Mouse (Mus musculus) MEL (cell line): Measurements from ENCODE around the gene Olfr1396. TPM values are rescaled to one million over a fixed set of nuclear protein-coding genes. Genes with fewer than 3 reads are reported as not detected.

Source experiments
- DNase-seq: peaks from one replicate; pipeline ENCODE4 v3.0.0; 2011; ENCODE audit warnings: low read depth, low spot score
- H3K27ac ChIP-seq: 2 replicates; pipeline ENCODE4 v1.5.1; 2012; ENCODE audit warnings: low read depth, mild to moderate bottlenecking, control low read depth, low read length, moderate library complexity; ENCODE audit not compliant: control insufficient read depth
- H3K27me3 ChIP-seq, 2 experiments: fragments of 150-350 bp in 1 of 2; sonication (generic) in 1 of 2; 2 replicates each; pipeline ENCODE4 v1.6.1; 2012; ENCODE audit warnings: low read length in 2 of 2, mild to moderate bottlenecking in 2 of 2, improper control_type of control experiment in 1 of 2, moderate library complexity in 1 of 2; ENCODE audit not compliant: insufficient read depth in 2 of 2, control insufficient read depth in 1 of 2
- H3K36me3 ChIP-seq, 2 experiments: 2 replicates each; pipeline ENCODE4 v1.6.1; 2012 to 2014; ENCODE audit warnings: low read length in 2 of 2, improper control_type of control experiment in 1 of 2, inconsistent platforms in 1 of 2, mild to moderate bottlenecking in 1 of 2; ENCODE audit not compliant: insufficient read depth in 2 of 2, control insufficient read depth in 1 of 2
- H3K4me1 ChIP-seq, 2 experiments: fragments of 150-350 bp in 1 of 2; sonication (generic) in 1 of 2; 2 replicates each; pipeline ENCODE4 v1.6.1; 2012; ENCODE audit warnings: low read length in 2 of 2, improper control_type of control experiment in 1 of 2, mild to moderate bottlenecking in 1 of 2; ENCODE audit not compliant: insufficient read depth in 2 of 2, control insufficient read depth in 1 of 2
- H3K4me3 ChIP-seq, 2 experiments: fragments of 150-350 bp in 1 of 2; sonication (generic) in 1 of 2; 2 replicates each; pipeline ENCODE4 v1.5.1; 2012; ENCODE audit warnings: low read depth in 2 of 2, low read length in 2 of 2, mild to moderate bottlenecking in 2 of 2, moderate library complexity in 2 of 2, control low read depth in 1 of 2, improper control_type of control experiment in 1 of 2; ENCODE audit not compliant: control insufficient read depth in 1 of 2, insufficient read depth in 1 of 2
- H3K79me2 ChIP-seq: 2 replicates; pipeline ENCODE4 v1.6.1; 2012; ENCODE audit warnings: mild to moderate bottlenecking, low read length, moderate library complexity; ENCODE audit not compliant: control insufficient read depth, poor library complexity, insufficient read depth
- H3K9ac ChIP-seq: 2 replicates; pipeline ENCODE4 v1.6.1; 2012; ENCODE audit warnings: low read depth, mild to moderate bottlenecking, control low read depth, low read length, moderate library complexity; ENCODE audit not compliant: control insufficient read depth, poor library complexity, severe bottlenecking
- H3K9me3 ChIP-seq: fragments of 150-350 bp; sonication (generic); replicated peaks from 2 replicates; pipeline ENCODE4 v1.6.1; 2012; ENCODE audit warnings: mild to moderate bottlenecking, low read length, improper control_type of control experiment, moderate library complexity; ENCODE audit not compliant: insufficient read depth
- BHLHE40 ChIP-seq: IDR thresholded peaks from 2 replicates; pipeline ENCODE4 v1.6.1; 2012; ENCODE audit warnings: low read depth, mild to moderate bottlenecking, inconsistent platforms, low read length, improper control_type of control experiment, borderline replicate concordance
- CHD1 ChIP-seq: IDR thresholded peaks from 2 replicates; pipeline ENCODE4 v1.6.1; 2012; ENCODE audit warnings: low read depth, mild to moderate bottlenecking, inconsistent platforms, low read length, improper control_type of control experiment
- CHD2 ChIP-seq: IDR thresholded peaks from 2 replicates; pipeline ENCODE4 v1.6.1; 2011; ENCODE audit warnings: low read length, improper control_type of control experiment
- CTCF ChIP-seq, 3 experiments: IDR thresholded peaks in 2 of 3; conservative IDR thresholded peaks in 1 of 3; 2 replicates each; pipeline ENCODE4 v1.5.1; 2011 to 2012; ENCODE audit warnings: low read length in 3 of 3, low read depth in 2 of 3, mild to moderate bottlenecking in 2 of 3, improper control_type of control experiment in 1 of 3, inconsistent platforms in 1 of 3, mixed read lengths in 1 of 3, moderate library complexity in 1 of 3; ENCODE audit not compliant: control insufficient read depth in 1 of 3, insufficient read depth in 1 of 3, poor library complexity in 1 of 3, severe bottlenecking in 1 of 3
- E2F4 ChIP-seq: IDR thresholded peaks from 2 replicates; pipeline ENCODE4 v1.6.1; 2011; ENCODE audit warnings: low read depth, low read length, improper control_type of control experiment, borderline replicate concordance
- ELF1 ChIP-seq: IDR thresholded peaks from 2 replicates; pipeline ENCODE4 v1.6.1; 2014; ENCODE audit warnings: low read depth, mild to moderate bottlenecking, inconsistent platforms, low read length, improper control_type of control experiment, moderate library complexity
- EP300 ChIP-seq, 2 experiments: IDR thresholded peaks; 2 replicates each; pipeline ENCODE4 v1.6.1; 2011; ENCODE audit warnings: improper control_type of control experiment in 2 of 2, low read length in 2 of 2, low read depth in 1 of 2, mild to moderate bottlenecking in 1 of 2
- GABPA ChIP-seq: IDR thresholded peaks from 2 replicates; pipeline ENCODE4 v1.6.1; 2012; ENCODE audit warnings: low read depth, mild to moderate bottlenecking, inconsistent platforms, low read length, improper control_type of control experiment, moderate library complexity
- HCFC1 ChIP-seq: IDR thresholded peaks from 2 replicates; pipeline ENCODE4 v1.6.1; 2012; ENCODE audit warnings: low read depth, mild to moderate bottlenecking, inconsistent platforms, low read length, improper control_type of control experiment, moderate library complexity
- JUND ChIP-seq: IDR thresholded peaks from 2 replicates; pipeline ENCODE4 v1.6.1; 2011; ENCODE audit warnings: low read depth, mild to moderate bottlenecking, improper control_type of control experiment, low read length
- KAT2A ChIP-seq: conservative IDR thresholded peaks from 2 replicates; pipeline ENCODE4 v1.6.1; 2012; ENCODE audit warnings: low read depth, low read length, improper control_type of control experiment, inconsistent platforms
- MAFK ChIP-seq: IDR thresholded peaks from 2 replicates; pipeline ENCODE4 v1.6.1; 2011; ENCODE audit warnings: low read depth, mild to moderate bottlenecking, low read length, improper control_type of control experiment, borderline replicate concordance
- MAX ChIP-seq: IDR thresholded peaks from 2 replicates; pipeline ENCODE4 v1.6.1; 2011; ENCODE audit warnings: low read length, improper control_type of control experiment
- MAZ ChIP-seq: IDR thresholded peaks from 2 replicates; pipeline ENCODE4 v1.6.1; 2012; ENCODE audit warnings: low read depth, mild to moderate bottlenecking, inconsistent platforms, low read length, improper control_type of control experiment
- MEF2A ChIP-seq: IDR thresholded peaks from 2 replicates; pipeline ENCODE4 v1.6.1; 2014; ENCODE audit warnings: low read depth, mild to moderate bottlenecking, inconsistent platforms, low read length, improper control_type of control experiment; ENCODE audit not compliant: poor library complexity, insufficient replicate concordance, severe bottlenecking; ENCODE audit errors: extremely low read depth
- MXI1 ChIP-seq: IDR thresholded peaks from 2 replicates; pipeline ENCODE4 v1.6.1; 2011; ENCODE audit warnings: mild to moderate bottlenecking, low read depth, low read length, improper control_type of control experiment
- MYB ChIP-seq: IDR thresholded peaks from 2 replicates; pipeline ENCODE4 v1.6.1; 2011; ENCODE audit warnings: mild to moderate bottlenecking, low read depth, low read length, improper control_type of control experiment
- MYC ChIP-seq: IDR thresholded peaks from 2 replicates; pipeline ENCODE4 v1.6.1; 2011; ENCODE audit warnings: low read depth, mild to moderate bottlenecking, low read length, improper control_type of control experiment, moderate library complexity
- NELFE ChIP-seq: IDR thresholded peaks from 2 replicates; pipeline ENCODE4 v1.6.1; 2011; ENCODE audit warnings: low read depth, low read length, improper control_type of control experiment
- NRF1 ChIP-seq: IDR thresholded peaks from 2 replicates; pipeline ENCODE4 v1.6.1; 2014; ENCODE audit warnings: low read depth, mild to moderate bottlenecking, inconsistent platforms, low read length, improper control_type of control experiment, moderate library complexity; ENCODE audit not compliant: poor library complexity, insufficient read depth, severe bottlenecking
- POLR2AphosphoS5 ChIP-seq: IDR thresholded peaks from 2 replicates; pipeline ENCODE4 v1.6.1; 2012; ENCODE audit warnings: low read depth, borderline replicate concordance, mild to moderate bottlenecking, inconsistent platforms, low read length, moderate library complexity, mixed read lengths
- RAD21 ChIP-seq: IDR thresholded peaks from 2 replicates; pipeline ENCODE4 v1.6.1; 2011; ENCODE audit warnings: mild to moderate bottlenecking, low read depth, low read length, improper control_type of control experiment
- SIN3A ChIP-seq: IDR thresholded peaks from 2 replicates; pipeline ENCODE4 v1.6.1; 2012; ENCODE audit warnings: low read length, improper control_type of control experiment, inconsistent platforms
- SMC3 ChIP-seq: IDR thresholded peaks from 2 replicates; pipeline ENCODE4 v1.6.1; 2011; ENCODE audit warnings: low read depth, low read length, improper control_type of control experiment
- TAL1 ChIP-seq: IDR thresholded peaks from 2 replicates; pipeline ENCODE4 v1.6.1; 2012; ENCODE audit warnings: mild to moderate bottlenecking, inconsistent platforms, low read length, moderate library complexity, mixed read lengths
- TCF12 ChIP-seq: IDR thresholded peaks from 2 replicates; pipeline ENCODE4 v1.6.1; 2014; ENCODE audit warnings: low read depth, mild to moderate bottlenecking, inconsistent platforms, low read length, improper control_type of control experiment, moderate library complexity
- UBTF ChIP-seq: IDR thresholded peaks from 2 replicates; pipeline ENCODE4 v1.6.1; 2012; ENCODE audit warnings: low read depth, mild to moderate bottlenecking, inconsistent platforms, low read length, improper control_type of control experiment, moderate library complexity, borderline replicate concordance; ENCODE audit not compliant: insufficient read depth
- USF2 ChIP-seq, 2 experiments: IDR thresholded peaks; 2 replicates each; pipeline ENCODE4 v1.6.1; 2011 to 2012; ENCODE audit warnings: improper control_type of control experiment in 2 of 2, low read length in 2 of 2, borderline replicate concordance in 1 of 2, inconsistent platforms in 1 of 2, low read depth in 1 of 2, mild to moderate bottlenecking in 1 of 2; ENCODE audit not compliant: insufficient read depth in 1 of 2
- ZC3H11A ChIP-seq: IDR thresholded peaks from 2 replicates; pipeline ENCODE4 v1.6.1; 2012; ENCODE audit warnings: low read depth, mild to moderate bottlenecking, inconsistent platforms, low read length, improper control_type of control experiment
- ZKSCAN1 ChIP-seq: IDR thresholded peaks from 2 replicates; pipeline ENCODE4 v1.6.1; 2012; ENCODE audit warnings: low read depth, mild to moderate bottlenecking, inconsistent platforms, low read length, improper control_type of control experiment, moderate library complexity
- ZMIZ1 ChIP-seq: IDR thresholded peaks from 2 replicates; pipeline ENCODE4 v1.6.1; 2012; ENCODE audit warnings: low read depth, mild to moderate bottlenecking, inconsistent platforms, low read length, improper control_type of control experiment, moderate library complexity
- polyA plus RNA-seq, 2 experiments: library from polyadenylated mRNA; stranded (reverse) in 1 of 2; unstranded in 1 of 2; fragments of >175 nt in 1 of 2; fragments of >200 nt in 1 of 2; gene quantifications; 2 replicates each; pipeline versions ENCODE4 v1.2.1 to v1.2.4; 2012; ENCODE audit warnings: low replicate concordance in 2 of 2, low read depth in 1 of 2; ENCODE audit not compliant: insufficient read length in 2 of 2, insufficient read depth in 1 of 2, missing spikeins in 1 of 2
- total RNA-seq: library from RNA; depleted of rRNA; stranded (reverse); fragments of 300-350 nt; gene quantifications from 2 replicates; pipeline ENCODE4 v1.2.3, GENCODE M21; 2012

Gene Olfr1396
- total and polyA plus RNA-seq, 3 experiments, result 0.06 TPM; not detected in 2

GRCm38 (mm10) chr11:49105752-49106151 is 8.9 kb downstream of the Olfr1396 start:
- H3K9me3 ChIP-seq, result no peaks in the 10 kb centered on the region
- H3K79me2 ChIP-seq, result no peaks in the 10 kb centered on the region
- no peak overlapping the region for H3K4me3 ChIP-seq
- H3K4me1 ChIP-seq, result peaks cover 2 to 8% of the 10 kb centered on the region in 2 experiments; a peak in 3 of 4 replicates
- no peak overlapping the region for H3K27ac ChIP-seq
- no peak overlapping the region for H3K9ac ChIP-seq
- no peak for TF ChIP-seq MXI1
- TF ChIP-seq USF2 (IDR thresholded peaks at IDR 0.05; ENCODE audit: borderline replicate concordance in 1 of 2, insufficient read depth in 1 of 2, low read depth in 1 of 2, low read length in 2 of 2), result no peak
- TF ChIP-seq KAT2A, result no peak
- TF ChIP-seq EP300 (IDR thresholded peaks at IDR 0.05; ENCODE audit: low read depth in 1 of 2, low read length in 2 of 2), result no peak
- no peak for TF ChIP-seq JUND
- TF ChIP-seq ZKSCAN1, result no peak
- TF ChIP-seq CTCF (IDR thresholded peaks at IDR 0.05 in 2 of 3, conservative IDR thresholded peaks at IDR 0.05 in 1 of 3; ENCODE audit: control insufficient read depth in 1 of 3, insufficient read depth in 1 of 3, low read depth in 2 of 3, low read length in 3 of 3, poor library complexity in 1 of 3, severe bottlenecking in 1 of 3), result no peak
- no peak for TF ChIP-seq MYC
- TF ChIP-seq MAFK, result no peak
- no peak for TF ChIP-seq BHLHE40
- TF ChIP-seq ELF1, result no peak
- no peak for TF ChIP-seq CHD1
- no peak for TF ChIP-seq MAZ
- no peak for TF ChIP-seq NELFE
- no peak for TF ChIP-seq TAL1
- TF ChIP-seq MAX, result no peak
- no peak for TF ChIP-seq SMC3
- TF ChIP-seq RAD21, result no peak
- no peak for TF ChIP-seq CHD2
- TF ChIP-seq E2F4, result no peak
- H3K27me3 ChIP-seq, result no peaks in the 10 kb centered on the region
- peaks cover 0 to 2% of the 10 kb centered on the region in 2 experiments; a peak in 1 of 4 replicates for H3K36me3 ChIP-seq
- DNase-seq, result no peak

GRCm38 (mm10) chr11:49103047-49103693 is 11.5 kb downstream of the Olfr1396 start:
- H3K4me3 ChIP-seq, result no peak overlapping the region
- H3K36me3 ChIP-seq, result peaks cover 0 to 9% of the 10 kb centered on the region in 2 experiments; a peak in 2 of 4 replicates
- H3K27me3 ChIP-seq, result no peaks in the 10 kb centered on the region
- H3K79me2 ChIP-seq, result no peaks in the 10 kb centered on the region
- H3K27ac ChIP-seq, result no peak overlapping the region
- H3K4me1 ChIP-seq, result peaks cover 2 to 8% of the 10 kb centered on the region in 2 experiments; a peak in 3 of 4 replicates
- no peak overlapping the region for H3K9ac ChIP-seq
- peak; percentile 92 for DNase-seq
- no peaks in the 10 kb centered on the region for H3K9me3 ChIP-seq
- peak; percentile 23; the same call in 1 of the 2 replicates for TF ChIP-seq HCFC1
- peak; percentile 68 for TF ChIP-seq MAZ
- no peak for TF ChIP-seq ELF1
- no peak for TF ChIP-seq NRF1
- TF ChIP-seq GABPA, result no peak
- TF ChIP-seq MAFK, result no peak
- TF ChIP-seq MYC, result peak; percentile 65
- no peak for TF ChIP-seq MYB
- TF ChIP-seq POLR2AphosphoS5, result no peak
- no peak for TF ChIP-seq KAT2A
- no peak for TF ChIP-seq ZMIZ1
- TF ChIP-seq ZC3H11A, result peak; percentile 100
- TF ChIP-seq UBTF, result no peak
- TF ChIP-seq TCF12, result 0 out of 2 replicates have a peak, but pooled peaks have one; percentile 23
- TF ChIP-seq MAX, result no peak
- TF ChIP-seq MEF2A, result no peak
- peak; percentile 84 for TF ChIP-seq SIN3A
- peak; percentile 100 for TF ChIP-seq SMC3
